Mouse (Mus musculus): ENCODE data around the gene Adck2. TPM values are rescaled to one million over a fixed set of nuclear protein-coding genes. Genes with fewer than 3 reads are reported as not detected.
A peak's percentile ranks its signal among the peaks of the same experiment; 100 is the strongest.

Adck2 gene
- polyA plus RNA-seq (2014; fragmentation: Nextera tagmentation; extraction: Ambion mirVana), result 25.1 and 26.7 TPM in 2 replicates

DNA sequence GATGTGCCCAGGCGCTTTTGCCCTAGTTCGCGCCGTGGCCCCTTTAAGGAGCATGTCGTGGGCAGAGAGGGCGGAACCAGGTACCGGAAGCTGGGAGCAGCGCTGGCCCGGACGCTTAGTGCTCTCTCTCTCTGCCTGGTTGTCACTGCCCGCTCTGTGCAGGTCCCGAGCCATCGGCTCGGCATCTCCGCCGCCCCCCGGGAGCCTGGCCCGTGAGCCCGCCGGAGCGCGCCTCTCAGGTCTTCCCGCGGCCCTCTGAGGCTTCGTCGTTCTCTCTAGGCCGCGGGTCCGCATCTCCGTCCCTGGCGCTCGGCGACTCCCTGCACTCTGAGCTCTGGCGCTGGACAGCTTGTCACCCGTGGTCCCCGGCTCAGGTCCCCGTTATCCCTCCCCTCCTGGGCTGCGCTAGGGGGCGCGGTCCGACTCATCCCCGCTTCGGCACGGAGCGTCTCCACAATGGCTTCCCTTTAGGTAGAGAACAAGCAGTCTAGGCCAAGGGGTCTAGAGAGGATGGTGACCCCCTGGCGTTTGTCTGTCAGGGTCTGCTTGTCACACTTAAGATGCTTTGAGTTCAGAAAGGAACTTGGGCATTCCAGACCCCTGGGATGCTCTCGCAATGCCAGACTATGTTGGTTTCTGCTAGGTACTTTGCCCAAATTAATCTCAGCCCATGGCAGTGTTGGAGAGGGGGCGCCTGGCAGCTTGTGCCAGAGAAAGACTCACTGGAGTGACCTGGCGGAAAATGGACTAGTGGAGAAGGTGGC lies at the start of gene Adck2:
Gene Adck2, plus strand, starts transcription at position 83 of the 764 bp plus-strand sequence.
- no peaks in the 10 kb centered on the region for H3K27me3 ChIP-seq (ENCODE audit: control insufficient read depth, insufficient read depth, low read length)
- H3K36me3 ChIP-seq (replicated peaks; ENCODE audit: control insufficient read depth, insufficient read depth, low read depth, low read length), result no peaks in the 10 kb centered on the region; the same call in 1 of the 2 replicates
- under 1% methylated on average over 49 of the region's 49 CpGs for WGBS

DNA sequence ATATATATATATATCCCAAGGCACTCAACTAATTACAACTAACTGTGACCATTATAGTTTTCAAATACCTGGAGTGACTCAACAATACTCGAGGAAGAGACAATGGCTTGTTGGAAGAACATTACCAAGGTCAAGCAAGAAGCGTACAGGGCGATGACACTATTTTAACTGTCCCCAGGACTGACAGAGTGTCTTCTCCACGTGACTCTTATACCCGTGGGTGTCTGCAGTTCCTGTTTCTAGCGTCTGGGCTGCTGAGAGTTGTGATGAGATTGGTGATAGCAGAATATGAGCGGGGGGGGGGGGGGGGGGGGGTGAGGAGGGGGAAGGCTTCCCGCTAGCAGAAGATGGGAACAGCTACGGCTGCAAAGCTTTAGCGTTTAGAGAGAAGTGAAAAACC lies 46.9 kb upstream of the Adck2 start:
- no peak overlapping the region for H3K4me3 ChIP-seq (ENCODE audit: low read depth, low read length)
- no peak overlapping the region for H3K4me2 ChIP-seq (ENCODE audit: low read depth, low read length)
- DNase-seq (ENCODE audit: low spot score) (no peak), ATAC-seq (replicated peaks; ENCODE audit: insufficient number of reproducible peaks, low FRiP score, low TSS enrichment, low read depth) (no peak)
- H3K27ac ChIP-seq (replicated peaks; ENCODE audit: low read depth, low read length), result no peak overlapping the region
- H3K27me3 ChIP-seq (ENCODE audit: control insufficient read depth, insufficient read depth, low read length), result no peaks in the 10 kb centered on the region
- 86% methylated on average over 9 of the region's 10 CpGs for WGBS
- H3K36me3 ChIP-seq (replicated peaks; ENCODE audit: control insufficient read depth, insufficient read depth, low read depth, low read length), result peaks cover 3% of the 10 kb centered on the region; the same call in 1 of the 2 replicates
- peaks cover 7% of the 10 kb centered on the region; the same call in 1 of the 2 replicates for H3K4me1 ChIP-seq (ENCODE audit: control insufficient read depth, insufficient read depth, low read length)
- H3K9me3 ChIP-seq (replicated peaks; ENCODE audit: control insufficient read depth, low read length), result no peaks in the 10 kb centered on the region
- H3K9ac ChIP-seq (replicated peaks; ENCODE audit: low read length), result no peak overlapping the region

More for the DNA sequence above, at the start of gene Adck2:
- ATAC-seq (replicated peaks; ENCODE audit: insufficient number of reproducible peaks, low FRiP score, low TSS enrichment, low read depth) (peak; percentile 92), DNase-seq (ENCODE audit: low spot score) (peak; percentile 89)
- Histone ChIP-seq H3K4me3 (ENCODE audit: low read depth, low read length) (peak within 1 kb of the TSS; percentile 87), H3K9me3 (replicated peaks; ENCODE audit: control insufficient read depth, low read length) (no peaks in the 10 kb centered on the region), H3K27ac (replicated peaks; ENCODE audit: low read depth, low read length) (peak within 1 kb of the TSS; percentile 83), H3K4me1 (ENCODE audit: control insufficient read depth, insufficient read depth, low read length) (peaks cover 3% of the 10 kb centered on the region; the same call in 1 of the 2 replicates), H3K9ac (replicated peaks; ENCODE audit: low read length) (peak within 1 kb of the TSS; percentile 85), H3K4me2 (ENCODE audit: low read depth, low read length) (peak within 1 kb of the TSS; percentile 59)

GRCm38 (mm10) chr6:39527337-39527784 lies 46.3 kb upstream of the Adck2 start:
- DNase-seq (ENCODE audit: low spot score), result no peak
- ATAC-seq (replicated peaks; ENCODE audit: insufficient number of reproducible peaks, low FRiP score, low TSS enrichment, low read depth), result no peak
- 90% methylated on average over 7 of the region's 7 CpGs for WGBS

DNA sequence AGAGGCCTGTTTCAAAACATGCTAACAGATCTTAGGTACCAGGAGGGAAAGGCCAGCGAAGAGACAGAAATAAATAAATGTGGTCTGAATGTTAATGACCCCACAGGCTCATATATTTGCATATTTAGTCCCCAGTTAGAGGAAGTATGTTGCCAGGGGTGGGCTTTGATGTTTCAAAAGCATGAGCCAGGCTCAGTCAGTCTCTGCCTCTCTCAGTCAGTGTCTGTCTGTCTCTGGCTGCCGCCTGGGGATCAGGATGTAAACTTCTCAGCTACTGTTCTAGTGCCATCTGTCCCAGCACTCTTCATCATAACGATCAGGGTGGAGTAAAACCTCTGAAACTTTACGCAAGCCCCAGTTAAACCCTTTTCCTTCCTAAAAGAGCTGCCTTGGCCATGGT lies 45.9 kb upstream of the Adck2 start:
- Histone ChIP-seq H3K27me3 (ENCODE audit: control insufficient read depth, insufficient read depth, low read length) (no peaks in the 10 kb centered on the region), H3K36me3 (replicated peaks; ENCODE audit: control insufficient read depth, insufficient read depth, low read depth, low read length) (peaks cover 3% of the 10 kb centered on the region; the same call in 1 of the 2 replicates), H3K9ac (replicated peaks; ENCODE audit: low read length) (no peak overlapping the region), H3K4me1 (ENCODE audit: control insufficient read depth, insufficient read depth, low read length) (peaks cover 7% of the 10 kb centered on the region; the same call in 1 of the 2 replicates), H3K27ac (replicated peaks; ENCODE audit: low read depth, low read length) (no peak overlapping the region), H3K9me3 (replicated peaks; ENCODE audit: control insufficient read depth, low read length) (no peaks in the 10 kb centered on the region), H3K4me2 (ENCODE audit: low read depth, low read length) (no peak overlapping the region), H3K4me3 (ENCODE audit: low read depth, low read length) (no peak overlapping the region)
- DNase-seq (ENCODE audit: low spot score) (no peak), ATAC-seq (replicated peaks; ENCODE audit: insufficient number of reproducible peaks, low FRiP score, low TSS enrichment, low read depth) (no peak)
- 75% methylated on average over 4 of the region's 4 CpGs for WGBS

More at GRCm38 (mm10) chr6:39527337-39527784, 46.3 kb upstream of the Adck2 start:
- Histone ChIP-seq H3K36me3 (replicated peaks; ENCODE audit: control insufficient read depth, insufficient read depth, low read depth, low read length) (peaks cover 3% of the 10 kb centered on the region; the same call in 1 of the 2 replicates), H3K9me3 (replicated peaks; ENCODE audit: control insufficient read depth, low read length) (no peaks in the 10 kb centered on the region), H3K27me3 (ENCODE audit: control insufficient read depth, insufficient read depth, low read length) (no peaks in the 10 kb centered on the region), H3K9ac (replicated peaks; ENCODE audit: low read length) (no peak overlapping the region), H3K4me1 (ENCODE audit: control insufficient read depth, insufficient read depth, low read length) (peaks cover 7% of the 10 kb centered on the region; the same call in 1 of the 2 replicates), H3K27ac (replicated peaks; ENCODE audit: low read depth, low read length) (no peak overlapping the region), H3K4me3 (ENCODE audit: low read depth, low read length) (no peak overlapping the region), H3K4me2 (ENCODE audit: low read depth, low read length) (no peak overlapping the region)

DNA sequence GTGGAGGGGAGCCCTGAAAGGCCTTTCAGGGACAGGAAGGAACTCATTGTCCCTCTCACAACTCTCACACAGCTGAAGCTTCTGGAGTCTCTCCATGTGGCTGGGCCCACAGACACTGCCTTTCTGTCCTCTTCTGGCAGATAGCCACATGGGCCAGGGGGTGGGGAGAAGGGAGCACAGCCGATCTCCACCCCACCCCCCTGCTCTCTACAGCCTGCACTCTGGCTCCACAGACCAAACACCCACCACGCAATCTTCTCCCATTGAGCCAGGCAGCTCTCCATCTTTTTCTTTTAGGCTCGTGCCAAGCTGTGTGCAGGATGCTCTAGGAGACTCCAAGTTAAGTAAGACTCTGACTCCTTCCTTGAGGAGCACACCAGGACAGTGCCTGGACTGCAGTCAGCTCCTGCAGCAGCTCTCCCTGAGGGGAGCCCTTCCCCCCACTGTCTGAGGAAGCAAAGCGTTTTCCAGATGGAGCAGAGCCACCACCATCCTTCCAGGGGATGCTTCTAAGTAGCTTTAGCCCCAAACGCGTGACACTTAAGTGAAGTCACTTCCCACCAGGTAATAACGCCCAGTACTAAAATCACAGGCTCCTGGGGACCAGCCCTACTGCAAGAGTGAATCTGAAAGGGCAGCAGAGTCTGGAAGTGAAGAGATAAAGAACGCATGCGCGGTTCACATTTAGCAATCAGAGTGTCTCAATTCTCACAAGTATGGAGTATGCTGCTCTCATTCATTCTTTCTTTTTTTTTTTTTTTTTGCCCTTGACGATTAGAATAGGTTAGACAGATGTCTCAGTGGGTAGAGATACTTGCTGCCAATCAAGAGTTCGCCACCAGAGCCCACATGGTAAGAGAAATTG lies 44.8 kb upstream of the Adck2 start:
- DNase-seq (ENCODE audit: low spot score), result peak; percentile 36
- H3K9ac ChIP-seq (replicated peaks; ENCODE audit: low read length), result no peak overlapping the region; the same call in 1 of the 2 replicates

GRCm38 (mm10) chr6:39534944-39535343 lies 38.7 kb upstream of the Adck2 start:
- ATAC-seq (replicated peaks; ENCODE audit: insufficient number of reproducible peaks, low FRiP score, low TSS enrichment, low read depth) (no peak), DNase-seq (ENCODE audit: low spot score) (no peak)
- H3K9me3 ChIP-seq (replicated peaks; ENCODE audit: control insufficient read depth, low read length), result no peaks in the 10 kb centered on the region; the same call in 1 of the 2 replicates
- H3K4me1 ChIP-seq (ENCODE audit: control insufficient read depth, insufficient read depth, low read length), result peaks cover 4% of the 10 kb centered on the region
- H3K4me3 ChIP-seq (ENCODE audit: low read depth, low read length), result no peak overlapping the region
- no peak overlapping the region for H3K9ac ChIP-seq (replicated peaks; ENCODE audit: low read length)
- H3K27me3 ChIP-seq (ENCODE audit: control insufficient read depth, insufficient read depth, low read length), result no peaks in the 10 kb centered on the region
- H3K4me2 ChIP-seq (ENCODE audit: low read depth, low read length), result no peak overlapping the region
- H3K27ac ChIP-seq (replicated peaks; ENCODE audit: low read depth, low read length), result no peak overlapping the region
- no peaks in the 10 kb centered on the region; the same call in 1 of the 2 replicates for H3K36me3 ChIP-seq (replicated peaks; ENCODE audit: control insufficient read depth, insufficient read depth, low read depth, low read length)

More for the DNA sequence above, 44.8 kb upstream of the Adck2 start:
- peak; percentile 61 for ATAC-seq (replicated peaks; ENCODE audit: insufficient number of reproducible peaks, low FRiP score, low TSS enrichment, low read depth)
- Histone ChIP-seq H3K4me2 (ENCODE audit: low read depth, low read length) (peak overlapping the region; percentile 10; the same call in 1 of the 2 replicates), H3K36me3 (replicated peaks; ENCODE audit: control insufficient read depth, insufficient read depth, low read depth, low read length) (no peaks in the 10 kb centered on the region), H3K4me3 (ENCODE audit: low read depth, low read length) (no peak overlapping the region), H3K9me3 (replicated peaks; ENCODE audit: control insufficient read depth, low read length) (no peaks in the 10 kb centered on the region), H3K27me3 (ENCODE audit: control insufficient read depth, insufficient read depth, low read length) (no peaks in the 10 kb centered on the region), H3K4me1 (ENCODE audit: control insufficient read depth, insufficient read depth, low read length) (peaks cover 7% of the 10 kb centered on the region; the same call in 1 of the 2 replicates), H3K27ac (replicated peaks; ENCODE audit: low read depth, low read length) (peak overlapping the region; percentile 35; the same call in 1 of the 2 replicates)
- 34% methylated on average over 12 of the region's 12 CpGs for WGBS

DNA sequence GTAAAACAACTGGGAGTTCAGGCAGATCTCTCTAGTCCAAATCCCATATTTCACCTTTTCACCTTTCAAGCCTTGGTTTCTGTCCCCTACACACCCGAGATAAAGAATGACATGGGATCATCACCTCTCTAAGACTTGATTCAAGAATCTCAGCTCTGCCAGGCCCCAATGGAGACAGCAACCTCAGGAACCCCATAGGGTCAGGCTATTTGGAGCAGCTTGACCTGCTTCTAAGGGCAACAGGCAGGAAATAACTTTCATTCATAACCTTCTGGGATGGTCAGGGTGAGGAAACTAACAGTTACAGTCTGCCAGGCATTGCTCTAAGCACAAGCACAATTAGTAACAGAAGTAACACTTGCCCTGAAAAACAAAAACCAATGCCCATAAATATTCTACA lies 37.1 kb upstream of the Adck2 start:
- Histone ChIP-seq H3K4me1 (ENCODE audit: control insufficient read depth, insufficient read depth, low read length) (peaks cover 7% of the 10 kb centered on the region), H3K9me3 (replicated peaks; ENCODE audit: control insufficient read depth, low read length) (no peaks in the 10 kb centered on the region; the same call in 1 of the 2 replicates), H3K27ac (replicated peaks; ENCODE audit: low read depth, low read length) (no peak overlapping the region), H3K4me3 (ENCODE audit: low read depth, low read length) (no peak overlapping the region), H3K4me2 (ENCODE audit: low read depth, low read length) (no peak overlapping the region), H3K9ac (replicated peaks; ENCODE audit: low read length) (no peak overlapping the region), H3K27me3 (ENCODE audit: control insufficient read depth, insufficient read depth, low read length) (no peaks in the 10 kb centered on the region), H3K36me3 (replicated peaks; ENCODE audit: control insufficient read depth, insufficient read depth, low read depth, low read length) (no peaks in the 10 kb centered on the region; the same call in 1 of the 2 replicates)
- WGBS, result 38% methylated on average over 1 of the region's 1 CpGs
- ATAC-seq (replicated peaks; ENCODE audit: insufficient number of reproducible peaks, low FRiP score, low TSS enrichment, low read depth) (no peak), DNase-seq (ENCODE audit: low spot score) (no peak)

Measured in embryonic facial prominence, embryonic 11.5 days (tissue).